Mouse (Mus musculus): ENCODE data around the gene Lrrc23.

DNA sequence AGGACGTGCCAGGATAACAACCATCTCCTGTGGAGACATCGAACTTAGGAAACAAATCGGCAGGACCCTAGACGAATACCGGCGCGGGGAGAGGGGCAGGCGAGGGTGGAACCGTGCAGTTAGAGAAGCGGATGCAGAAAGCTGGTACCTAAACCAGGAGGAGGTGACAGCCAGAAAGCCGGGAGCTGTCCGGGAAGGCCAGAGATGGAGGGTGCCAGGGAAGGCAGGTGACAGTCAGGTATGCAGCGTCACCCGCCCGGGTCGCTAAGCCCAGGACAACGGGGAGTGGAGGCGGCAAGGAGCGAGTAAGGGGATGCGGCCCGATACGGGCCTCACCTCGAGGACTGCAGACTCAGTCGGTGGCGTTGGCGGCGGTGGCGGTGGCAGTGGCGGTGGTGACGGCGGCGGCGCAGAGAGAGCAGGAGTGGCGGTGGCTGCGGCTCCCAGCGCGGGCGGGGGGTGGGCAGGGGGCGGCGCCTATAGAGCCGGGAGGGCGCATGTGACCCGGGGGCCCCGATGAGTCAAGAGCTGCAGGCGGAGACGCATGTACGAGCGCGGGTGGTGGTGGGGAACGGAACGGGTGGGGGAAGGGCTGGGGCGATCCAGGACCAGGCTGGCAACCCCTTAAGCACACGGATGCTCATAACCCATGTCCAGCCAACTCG lies 10.3 kb downstream of the Lrrc23 start, which contains the start of gene Eno2:
- TF ChIP-seq CTCF (IDR thresholded peaks at IDR 0.05; ENCODE audit: low read depth, low read length) (no peak), EP300 (IDR thresholded peaks at IDR 0.05; ENCODE audit: insufficient read depth, low read depth, low read length) (no peak), POLR2A (IDR thresholded peaks at IDR 0.05; ENCODE audit: insufficient read depth, low read length) (no peak)
